Mouse (Mus musculus) layer of hippocampus, postnatal 36 days (tissue): ENCODE measurements around the gene Tas2r140. TPM values are rescaled to one million over a fixed set of nuclear protein-coding genes. Genes with fewer than 3 reads are reported as not detected.

Experiments
- DNase-seq, 2 experiments: peaks; one replicate each; pipeline ENCODE4 v3.0.0; 2022
- total RNA-seq, 2 experiments: library from RNA; stranded (reverse); gene quantifications; 2 replicates each; pipeline ENCODE4 v1.2.3; 2021

Gene Tas2r140
- not detected for total RNA-seq

- no peak for DNase-seq
These were observed at the start of gene Tas2r140 for GRCm38 (mm10) chr6:133055716-133056115. TSS of gene Tas2r140 (minus strand) at chr6:133055816.

GRCm38 (mm10) chr6:133104609-133104921 is 48.9 kb upstream of the Tas2r140 start, which contains the start of gene Smim10l1:
TSS of gene Smim10l1 (plus strand) at chr6:133104909.
- DNase-seq = no peak

GRCm38 (mm10) chr6:133102430-133102829 is 46.8 kb upstream of the Tas2r140 start:
- no peak for DNase-seq

GRCm38 (mm10) chr6:133092226-133092625 is 36.6 kb upstream of the Tas2r140 start:
- DNase-seq = no peak

GRCm38 (mm10) chr6:133037001-133037400 is 18.6 kb downstream of the Tas2r140 start, which contains the start of gene Tas2r103:
TSS of gene Tas2r103 (minus strand) at chr6:133037101.
- DNase-seq = no peak

Other genes starting within 250 kb of the Tas2r140 start
- not detected for gene Tas2r123, start 208.7 kb downstream of the Tas2r140 start, total RNA-seq
- gene Tas2r116, start 200.4 kb downstream of the Tas2r140 start, total RNA-seq = not detected
- not detected for gene Tas2r110, start 187.8 kb downstream of the Tas2r140 start, total RNA-seq
- gene Tas2r113, start 162.8 kb downstream of the Tas2r140 start, total RNA-seq = not detected
- gene Tas2r125, start 146.2 kb downstream of the Tas2r140 start, total RNA-seq = not detected
- gene Tas2r129, start 104.7 kb downstream of the Tas2r140 start, total RNA-seq = not detected
- gene Tas2r131, start 97.9 kb downstream of the Tas2r140 start, total RNA-seq = not detected
- gene Tas2r109, start 74.9 kb downstream of the Tas2r140 start, total RNA-seq = not detected
- gene Tas2r103, start 18.7 kb downstream of the Tas2r140 start, total RNA-seq = not detected
- 100 to 1,000 TPM in 1 of 2 experiments, 10 to 100 TPM in 1; 89.9 to 103 TPM for gene Smim10l1, start 49.1 kb upstream of the Tas2r140 start, total RNA-seq
- gene 5530400C23Rik, start 236.4 kb upstream of the Tas2r140 start, total RNA-seq = not detected